Mouse (Mus musculus) B cell, adult 2 months (primary cell): Measurements from ENCODE around the gene Tspan18.

Source experiments
- DNase-seq, 2 experiments: peaks; one replicate each; pipeline ENCODE4 v3.0.0; 2022

The Tspan18 gene

DNA sequence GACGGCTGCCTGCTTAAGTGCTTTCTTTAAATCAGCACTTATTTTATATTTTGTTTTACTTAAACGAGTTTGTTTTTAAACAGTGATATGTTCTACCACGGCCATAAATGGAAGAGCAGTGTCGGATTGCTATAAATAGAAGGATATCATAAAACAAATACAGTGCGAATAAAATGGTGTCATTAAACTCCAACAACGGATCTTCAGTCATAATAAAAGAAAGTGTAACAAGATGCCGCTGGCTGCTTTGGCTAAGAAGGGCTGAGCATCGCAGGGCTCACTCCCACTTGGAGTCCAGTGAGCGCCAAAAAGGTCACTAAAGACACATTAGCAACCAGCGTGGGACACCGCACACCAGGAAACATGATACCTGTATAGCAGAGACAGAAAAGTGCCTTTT lies 1.7 kb upstream of the Tspan18 start:
- no peak for DNase-seq

DNA sequence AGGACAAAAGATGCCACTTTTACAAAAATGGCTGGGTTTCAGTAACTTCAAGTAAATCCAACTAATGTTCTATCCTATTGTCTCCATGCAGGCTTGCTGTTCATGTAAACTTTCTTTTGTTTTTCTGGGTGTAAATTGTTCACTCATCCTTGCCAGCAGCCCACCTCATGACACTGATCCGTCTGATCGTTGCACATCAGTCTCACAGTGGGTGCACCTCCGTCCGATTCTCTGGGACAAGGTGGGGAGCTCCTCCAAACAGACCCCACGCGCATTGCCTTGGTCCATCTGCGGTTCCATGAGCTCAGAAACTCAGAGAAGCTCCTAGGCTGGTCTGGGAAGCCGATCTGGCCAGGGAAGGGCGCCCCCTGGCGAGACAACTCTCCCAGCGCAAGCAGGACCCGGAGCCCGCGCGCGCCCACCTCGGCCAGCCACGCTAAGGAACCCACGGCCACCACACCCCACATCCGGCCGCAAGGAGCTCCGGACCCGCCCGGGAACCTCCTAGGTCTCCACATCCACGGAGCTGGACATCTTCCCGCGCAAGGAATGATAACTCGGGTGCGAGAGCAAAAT lies 976 bp downstream of the Tspan18 start:
- DNase-seq = peak; percentile 70 to 72

DNA sequence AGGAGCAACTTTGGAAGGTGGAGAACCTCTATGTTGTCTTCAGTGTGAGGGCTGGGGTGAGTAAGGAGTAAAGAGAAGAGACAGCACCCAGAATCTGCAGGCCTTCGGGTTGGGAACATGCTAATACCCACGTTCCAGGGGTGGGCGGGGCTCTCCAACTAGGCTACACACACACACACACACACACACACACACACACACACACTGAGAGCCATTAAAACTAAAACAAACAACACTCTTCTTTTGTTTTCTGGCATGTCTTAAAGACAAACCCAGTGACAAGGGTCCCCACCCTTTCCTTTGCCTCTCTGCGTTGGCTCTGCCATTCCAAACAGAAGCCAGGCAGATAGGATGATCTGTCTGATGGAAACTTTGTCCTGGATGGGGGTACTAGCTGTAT lies 2.0 kb downstream of the Tspan18 start:
- no peak for DNase-seq

DNA sequence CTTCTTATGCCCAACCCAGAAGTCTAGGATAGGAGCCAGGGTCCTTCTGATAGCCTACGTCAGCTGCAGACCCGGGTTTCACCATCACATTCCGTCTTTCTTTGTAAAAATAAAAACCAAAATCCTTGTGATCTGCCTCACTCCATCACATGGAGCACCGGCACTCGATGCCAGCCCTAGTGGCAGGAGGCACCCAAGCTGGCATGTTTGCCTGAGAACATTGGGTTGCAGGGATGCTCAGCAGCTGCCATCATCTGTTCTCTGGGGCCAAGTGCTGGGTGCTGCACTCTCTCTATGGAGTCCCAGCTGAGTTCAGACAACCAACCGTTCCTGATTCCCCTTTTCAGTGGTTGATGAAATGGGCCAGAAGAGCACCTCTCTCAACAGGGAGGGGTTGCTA lies 3.2 kb downstream of the Tspan18 start:
- no peak for DNase-seq

DNA sequence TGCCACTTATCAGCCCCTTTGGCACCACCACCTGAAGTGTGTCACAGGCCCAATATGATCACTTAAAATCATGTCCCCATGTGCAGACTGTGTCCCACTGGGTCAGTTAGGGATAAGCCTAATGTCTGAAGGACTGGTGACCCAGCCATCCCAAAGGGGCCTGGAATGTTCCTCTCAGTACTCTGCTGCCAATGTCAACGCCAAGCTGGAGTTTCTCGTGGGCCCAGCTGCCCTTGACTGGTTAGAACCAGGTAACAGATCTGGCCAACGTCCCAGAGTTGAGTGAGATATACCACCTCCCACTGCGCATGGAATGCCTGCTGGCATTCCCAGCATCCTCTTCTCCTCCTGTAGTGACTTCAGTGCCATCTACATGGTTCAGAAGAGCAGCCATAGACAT lies 5.2 kb downstream of the Tspan18 start:
- no peak for DNase-seq

DNA sequence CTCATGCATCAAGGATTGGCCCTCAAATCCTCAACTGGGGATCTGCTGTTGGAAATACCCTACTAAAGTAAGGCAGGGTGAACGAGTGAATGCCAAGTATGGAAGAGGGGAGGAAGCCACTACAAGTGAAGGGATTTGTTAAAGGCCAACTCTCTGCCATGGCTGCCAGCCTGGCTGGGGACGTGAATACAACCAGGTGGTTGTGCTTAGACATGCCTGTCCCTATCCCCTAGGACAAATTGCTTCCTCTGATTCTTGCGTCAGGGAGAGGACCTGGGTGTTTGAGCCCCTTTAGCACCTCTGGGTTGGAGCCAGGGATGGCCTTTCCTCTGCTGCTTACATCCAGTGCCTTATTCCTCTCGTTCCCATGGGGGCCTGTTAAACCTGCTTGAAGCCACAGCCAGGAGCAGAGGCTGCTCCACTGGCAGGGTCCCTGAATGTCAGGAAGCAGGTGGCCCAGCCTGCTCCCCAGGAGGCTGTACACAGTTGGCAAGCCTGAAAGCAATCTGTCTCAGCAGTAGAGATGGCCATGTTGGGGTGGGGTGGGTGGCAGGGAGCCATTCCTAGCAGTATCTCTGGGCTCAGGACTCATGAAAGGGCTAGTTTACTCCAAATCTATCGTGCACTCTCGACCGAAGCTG lies 6.3 kb downstream of the Tspan18 start:
- DNase-seq = no peak

DNA sequence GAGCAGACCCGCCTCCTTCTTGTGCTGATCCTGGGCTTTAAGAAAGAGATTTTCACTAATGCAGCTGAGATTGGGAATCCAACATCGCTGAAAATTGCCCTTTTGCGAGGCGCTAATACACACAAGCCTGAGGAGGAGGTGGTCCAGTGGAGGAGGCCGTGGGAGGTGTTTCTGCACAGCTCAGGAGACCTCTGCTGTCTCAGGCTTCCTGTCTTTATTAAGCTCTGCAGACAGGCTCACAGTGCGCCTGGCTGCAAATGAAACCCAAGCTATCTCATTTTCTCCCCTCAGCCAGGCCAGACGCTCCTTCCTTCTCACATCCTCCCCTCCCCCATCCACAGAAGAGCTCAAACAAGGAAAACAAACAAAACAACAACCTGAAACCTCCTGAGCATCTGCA lies 9.6 kb downstream of the Tspan18 start:
- no peak for DNase-seq

DNA sequence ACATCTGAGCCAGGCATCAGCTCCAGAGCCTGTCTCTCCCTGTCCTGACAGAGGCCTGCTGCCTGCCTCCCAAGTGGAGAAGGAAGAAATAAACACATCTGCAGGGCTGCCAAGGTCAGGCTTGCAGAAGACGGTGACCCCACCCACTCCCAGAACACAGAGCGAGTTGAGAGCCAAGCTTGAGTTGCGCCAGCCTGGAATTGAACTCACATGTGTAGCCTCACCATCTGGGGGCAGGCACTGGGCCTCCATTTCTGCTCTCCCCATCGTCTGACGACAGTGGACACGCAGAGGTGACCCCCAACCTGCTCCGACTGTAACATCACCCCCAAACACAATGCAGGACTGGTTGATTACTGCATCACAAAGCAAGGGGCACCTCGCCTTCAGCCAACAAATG lies 12.4 kb downstream of the Tspan18 start:
- DNase-seq = no peak

DNA sequence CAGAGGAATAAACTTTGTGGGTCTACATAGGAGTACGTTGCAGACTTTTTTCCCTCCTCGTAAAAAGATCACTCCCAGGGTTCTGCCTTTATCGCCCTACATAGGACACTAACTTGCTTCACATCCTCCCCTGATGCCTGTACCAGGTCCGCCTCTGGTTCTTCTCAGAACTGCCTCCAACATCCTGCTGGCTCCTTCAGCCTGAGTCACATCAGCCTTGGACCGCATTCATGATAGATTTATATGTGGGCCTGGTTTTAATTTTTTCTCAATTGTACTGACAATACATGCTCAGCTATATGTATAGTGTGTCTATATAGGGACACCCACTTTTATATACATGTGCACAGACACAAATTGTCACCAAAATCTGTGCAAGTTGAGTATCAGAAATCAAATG lies 14.0 kb downstream of the Tspan18 start:
- no peak for DNase-seq

DNA sequence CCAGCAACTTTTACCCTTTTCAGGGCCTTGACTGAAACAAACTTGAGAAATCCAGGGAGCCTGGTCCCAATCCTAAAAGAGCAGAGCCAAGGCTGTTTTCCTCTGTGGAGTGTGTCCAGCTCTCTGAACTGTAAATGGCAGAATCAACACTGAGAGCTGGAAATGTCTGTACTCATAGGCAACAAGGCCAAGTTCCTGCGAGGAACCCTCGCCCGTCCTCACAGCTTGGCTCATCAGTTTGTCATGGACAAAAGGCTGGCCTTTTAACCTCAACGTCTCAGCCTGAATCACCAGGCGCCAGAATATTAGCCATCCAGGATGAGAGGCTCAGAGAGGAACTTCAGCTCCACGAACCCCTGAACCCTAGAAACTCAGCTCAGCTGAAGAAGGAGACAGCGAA lies 14.7 kb downstream of the Tspan18 start:
- no peak for DNase-seq

DNA sequence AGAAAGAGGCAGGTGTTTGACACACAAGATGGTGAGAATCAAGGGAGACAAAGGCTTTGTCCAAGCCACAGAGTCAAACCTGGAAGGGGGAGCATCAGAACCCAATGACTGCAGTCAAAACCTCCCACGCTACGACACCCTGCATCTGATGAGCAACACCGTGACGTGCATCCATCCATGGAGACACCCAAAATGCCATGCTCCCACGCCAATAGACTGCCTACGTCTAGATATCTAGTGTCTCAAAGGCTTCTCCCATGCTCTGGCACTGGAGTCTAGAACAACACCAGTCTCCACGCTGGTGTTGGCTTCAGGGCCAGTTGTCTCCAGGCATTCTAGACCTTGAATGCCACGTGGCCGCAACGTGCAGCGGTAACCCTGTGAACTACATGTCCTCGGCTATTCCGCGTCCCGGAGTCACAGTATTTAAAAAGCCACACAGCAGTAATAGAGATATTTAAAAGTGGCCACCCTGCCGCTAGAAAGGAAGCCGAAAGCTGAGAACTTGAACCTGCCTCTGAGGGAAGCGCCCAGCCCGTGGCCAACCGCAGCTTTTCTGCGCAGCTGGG lies 15.4 kb downstream of the Tspan18 start:
- DNase-seq = no peak

DNA sequence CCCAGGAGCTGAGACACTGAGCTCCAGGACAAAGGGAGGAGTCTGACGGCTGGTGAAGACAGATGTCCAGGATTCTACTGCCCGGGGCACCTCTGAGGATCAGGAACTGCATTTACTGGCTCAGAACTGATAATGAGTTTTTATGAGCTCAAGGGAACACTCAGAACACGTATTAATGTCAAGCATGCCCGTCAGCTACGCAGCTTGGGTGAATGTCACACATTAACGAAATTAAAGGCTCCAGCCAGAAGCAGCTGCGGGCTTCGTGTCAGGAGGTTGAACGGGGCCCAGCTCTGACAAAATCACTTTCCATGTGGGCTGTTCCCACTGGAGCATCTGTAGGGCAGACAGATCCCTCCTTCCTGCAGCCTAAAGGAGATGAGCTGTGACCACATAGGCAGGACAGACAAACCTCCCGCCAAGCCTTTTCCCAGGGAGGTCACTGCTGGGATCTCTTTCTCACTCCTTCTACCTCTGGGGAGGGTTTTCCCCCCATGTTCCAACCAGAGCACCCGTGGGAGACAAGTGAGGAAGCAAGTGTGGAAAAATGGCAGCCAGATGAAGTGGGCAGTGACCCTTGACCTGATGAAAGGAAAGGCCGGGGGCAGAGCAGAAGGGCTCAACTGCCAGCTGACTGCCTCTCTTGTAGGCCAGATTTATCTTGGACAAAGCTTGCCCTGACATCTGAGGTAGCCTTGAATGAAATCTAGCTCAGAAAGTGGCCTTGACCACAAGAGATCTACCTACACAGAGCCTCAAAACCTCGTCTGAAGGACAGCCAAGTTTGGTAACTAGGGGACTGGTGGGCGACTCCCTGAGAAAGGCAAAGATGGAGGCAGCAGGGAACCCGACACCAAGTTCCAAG lies 20.3 kb downstream of the Tspan18 start:
- no peak for DNase-seq

DNA sequence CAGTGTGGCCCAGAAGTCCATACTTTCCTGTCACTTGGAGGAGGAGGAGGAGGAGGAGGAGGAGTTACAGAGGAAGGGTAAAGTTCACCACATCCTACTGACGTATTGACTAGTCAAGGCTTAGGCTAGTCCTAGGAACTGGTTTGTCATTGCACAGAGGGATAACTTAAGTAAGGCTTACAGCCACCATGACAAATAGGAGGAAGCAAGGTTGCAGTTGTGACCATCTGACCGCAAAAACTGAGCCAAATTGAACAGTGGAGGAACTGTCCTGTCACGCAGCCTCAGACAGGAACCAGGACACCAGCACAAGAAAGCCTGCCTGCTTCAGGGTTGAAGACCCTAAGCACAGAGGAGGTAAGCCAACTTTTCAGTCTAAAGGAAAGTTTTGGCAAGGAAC lies 21.8 kb downstream of the Tspan18 start:
- no peak for DNase-seq

DNA sequence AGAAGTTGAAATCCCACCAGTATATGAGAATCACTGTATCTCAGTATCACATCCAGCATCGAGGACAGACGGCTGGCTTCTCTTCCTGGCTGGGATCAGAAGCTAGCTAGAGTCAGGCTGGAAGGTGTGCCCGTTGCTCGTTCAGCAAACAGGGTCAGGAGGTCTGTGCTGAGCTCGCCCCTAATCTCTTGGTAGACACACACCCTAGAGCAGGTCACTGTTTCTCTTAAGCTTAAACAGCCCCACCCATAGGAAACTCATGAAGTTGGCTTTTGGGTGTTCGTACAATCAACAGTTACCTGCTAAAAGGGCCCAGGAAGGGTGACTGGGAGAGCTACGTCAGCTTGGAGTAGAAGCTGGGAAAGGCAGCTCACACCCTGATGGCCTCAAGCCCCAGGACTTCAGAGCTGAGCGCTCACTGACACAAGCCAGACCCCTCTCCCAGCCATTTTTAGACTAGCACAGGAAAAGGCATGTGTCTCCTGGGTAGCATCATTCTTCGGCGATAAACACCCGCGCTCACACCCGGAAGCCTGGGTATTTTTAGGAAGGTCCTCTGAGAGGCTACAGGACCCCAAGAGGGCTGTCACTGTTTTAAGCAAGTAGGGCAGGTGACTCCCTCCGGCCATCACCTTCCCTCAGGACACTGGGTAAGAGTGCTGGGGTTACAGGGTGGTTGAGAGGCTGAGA lies 24.4 kb downstream of the Tspan18 start:
- DNase-seq = no peak

DNA sequence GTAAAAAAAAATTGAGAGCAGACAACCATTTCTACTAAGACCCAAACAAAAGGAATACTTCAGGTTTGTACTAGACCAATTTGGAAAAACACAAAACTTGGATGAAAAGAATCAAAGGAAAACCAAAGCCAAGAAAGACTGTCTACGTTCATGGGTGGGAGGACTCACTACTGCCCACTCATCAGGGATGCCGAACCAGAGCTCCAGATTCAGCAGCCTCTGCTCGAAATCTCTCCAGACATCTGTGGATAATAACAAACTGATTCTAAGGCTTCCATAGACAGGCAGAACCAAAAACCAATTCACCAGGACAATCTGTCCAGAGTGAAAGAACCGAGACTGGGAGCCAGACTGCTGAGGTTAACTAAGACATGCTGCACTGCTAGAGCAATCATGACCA lies 27.4 kb downstream of the Tspan18 start:
- no peak for DNase-seq

DNA sequence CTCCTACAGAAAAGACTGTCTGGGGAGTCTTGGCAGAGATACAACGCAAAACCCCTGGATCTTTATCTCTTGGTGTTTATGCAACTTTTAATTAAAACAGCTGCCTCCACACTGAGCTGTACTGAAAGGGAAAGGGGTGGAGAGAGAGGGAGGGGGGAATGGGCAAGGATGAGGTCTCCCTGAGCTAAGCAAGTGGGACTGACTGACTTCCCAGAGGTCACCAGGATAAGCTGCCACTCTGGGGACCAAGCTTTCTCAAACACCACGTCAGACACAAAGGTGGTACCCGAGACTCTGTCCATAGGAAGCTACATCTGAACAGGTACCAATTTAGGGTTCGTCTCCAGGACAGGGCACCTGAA lies 30.1 kb downstream of the Tspan18 start:
- no peak for DNase-seq

DNA sequence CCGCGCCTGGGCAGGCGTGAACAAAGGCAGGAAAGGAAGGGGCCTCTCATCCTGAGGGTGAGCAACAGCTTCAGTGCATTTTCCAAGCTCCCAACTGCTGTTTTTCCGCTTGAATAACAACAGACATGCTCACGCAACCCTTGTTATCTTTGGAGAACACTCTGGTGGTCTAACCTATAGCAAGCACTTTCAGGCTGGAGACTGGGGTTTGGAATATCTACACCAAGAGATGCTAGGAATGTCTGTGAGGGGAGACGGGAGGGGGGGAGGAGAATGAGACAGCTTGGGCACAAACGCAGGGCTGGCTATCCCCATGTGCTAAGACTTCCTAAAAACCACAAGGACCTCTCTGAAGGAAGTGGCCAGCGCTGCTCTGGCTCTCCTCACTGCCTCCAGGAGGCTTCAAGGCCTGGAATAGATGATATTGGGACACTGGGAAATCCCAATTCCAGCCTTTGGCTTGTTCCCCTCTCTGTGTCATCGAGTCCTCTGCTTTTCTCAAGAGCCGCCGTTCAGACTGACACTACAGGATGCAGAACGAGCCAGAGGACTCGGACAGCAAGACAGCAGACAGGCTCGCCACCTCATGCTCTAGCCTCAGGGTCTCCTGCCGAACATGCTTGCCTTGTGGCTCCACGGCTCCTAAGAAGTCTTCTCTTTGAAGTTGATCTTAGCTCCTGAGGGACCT lies 30.6 kb downstream of the Tspan18 start:
- DNase-seq = no peak

DNA sequence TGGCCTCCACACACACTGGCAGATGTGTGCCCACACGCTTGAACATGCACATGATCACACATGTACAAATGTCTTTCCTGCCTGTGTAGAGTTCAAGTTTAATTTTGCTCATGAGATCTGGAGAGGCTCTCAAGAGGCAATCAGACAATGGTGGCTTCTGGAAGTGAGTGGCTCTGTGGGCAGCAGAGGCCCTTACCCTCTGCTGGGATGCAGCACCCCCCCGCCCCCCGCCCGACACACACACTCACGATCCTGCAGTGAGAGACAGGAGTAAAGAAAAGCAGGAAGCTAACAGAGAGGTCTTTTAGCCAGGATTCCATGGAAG lies 31.1 kb downstream of the Tspan18 start:
- no peak for DNase-seq

DNA sequence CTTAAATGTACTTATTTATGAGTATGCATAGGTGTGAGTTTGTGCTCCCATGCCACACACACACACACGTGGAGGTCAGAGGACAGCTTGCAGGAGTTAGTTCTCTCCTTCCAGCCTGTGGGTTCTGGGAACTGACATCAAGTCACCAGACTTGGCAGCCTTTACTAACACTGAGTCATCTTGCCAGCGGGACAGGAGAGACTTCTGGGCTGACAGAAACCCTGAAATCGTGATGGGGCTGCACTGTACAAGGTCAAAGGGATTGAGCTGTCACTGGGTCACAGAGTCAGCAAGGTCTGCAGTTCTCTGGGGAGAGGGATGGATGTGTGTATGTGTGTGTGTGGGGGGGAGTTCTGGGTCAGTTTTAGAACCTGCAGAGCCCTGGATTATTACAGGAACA lies 36.6 kb downstream of the Tspan18 start:
- DNase-seq = no peak

DNA sequence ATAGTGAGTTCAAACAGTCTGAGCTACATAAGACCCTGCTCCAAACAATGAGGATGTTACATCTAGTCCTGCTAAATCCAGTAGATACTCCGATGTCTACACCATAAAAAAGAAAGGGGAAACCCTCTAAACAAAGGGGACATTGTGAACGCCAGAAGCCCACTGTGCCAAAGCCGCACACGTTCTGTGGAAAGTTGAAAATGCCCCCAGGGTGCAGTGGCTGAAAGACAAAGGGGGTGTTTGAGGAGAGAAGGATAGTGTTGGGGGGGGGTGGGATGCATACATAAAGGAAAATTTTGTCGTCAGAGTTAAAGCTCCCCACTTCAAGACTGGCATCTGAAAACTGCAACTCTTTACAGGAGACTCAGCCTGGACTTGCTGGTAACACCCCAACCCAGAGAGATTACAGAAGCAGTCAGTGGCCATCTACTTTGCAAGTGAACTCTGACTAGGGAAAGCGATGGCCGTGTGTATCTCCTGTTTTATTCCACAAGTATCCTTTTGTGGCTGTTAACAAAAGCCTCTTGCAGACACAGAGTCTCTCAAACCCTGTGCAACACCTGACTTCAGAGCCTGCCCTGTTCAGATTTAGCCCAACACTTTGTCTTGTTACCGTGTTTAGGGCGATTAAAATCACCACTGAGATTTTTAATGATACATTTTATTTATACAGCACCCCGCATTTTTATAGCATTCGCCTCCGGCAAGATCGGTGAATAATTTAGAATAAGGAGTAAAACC lies 42.9 kb downstream of the Tspan18 start:
- no peak for DNase-seq

DNA sequence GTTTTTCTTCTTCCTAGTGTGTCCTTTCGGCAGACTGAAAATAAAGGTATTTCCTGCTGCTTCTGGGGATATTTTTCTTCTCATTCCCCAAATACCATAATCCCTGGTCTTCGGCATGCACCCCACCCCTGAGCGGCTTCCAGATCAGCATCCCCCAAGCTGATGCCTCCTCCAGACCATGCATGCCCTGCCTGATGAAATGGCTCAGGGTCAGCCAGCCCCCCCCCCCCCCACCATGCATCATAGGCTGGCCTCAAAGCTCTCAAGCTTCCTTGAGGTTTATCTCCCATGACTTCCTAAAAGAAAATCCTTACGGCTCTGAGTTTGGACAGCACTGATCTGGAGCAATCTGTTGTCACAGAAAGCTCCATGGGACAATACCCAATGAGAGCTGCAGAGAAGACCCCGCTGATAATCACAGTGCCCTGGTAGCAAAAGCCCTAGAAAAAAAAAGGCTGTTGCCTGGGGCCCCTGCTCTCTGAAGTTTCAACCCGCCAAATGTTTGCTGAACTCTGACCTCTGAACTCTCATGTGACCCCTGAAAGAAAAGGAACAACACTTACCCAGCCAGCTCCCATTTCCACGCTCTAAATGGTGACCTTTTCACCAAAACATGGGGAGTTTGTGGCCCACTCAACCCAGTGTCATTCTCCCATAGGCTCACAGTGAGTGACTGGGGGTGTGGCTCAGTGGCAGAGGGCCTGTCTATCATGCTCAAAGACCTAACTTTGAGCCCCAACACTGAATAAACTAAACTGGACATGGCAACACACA lies 43.8 kb downstream of the Tspan18 start:
- DNase-seq = no peak
